Mouse (Mus musculus): ENCODE measurements around the gene Klk11. TPM values are rescaled to one million over a fixed set of nuclear protein-coding genes. Genes with fewer than 3 reads are reported as not detected.

Klk11 gene
- under 1 TPM in 1 of 2 experiments, not detected in 1; 0.20 TPM for total RNA-seq (2021)
- long read RNA-seq, experiment 1, result 0 reads
- long read RNA-seq, experiment 2, result 0 reads

GRCm38 (mm10) chr7:43774364-43774763 is at the start of gene Klk11:
TSS of gene Klk11 (plus strand) at chr7:43774604.
- intact Hi-C loops (cut with DNase I), result no loop called here
- no peak for DNase-seq

GRCm38 (mm10) chr7:43747788-43748187 is 26.6 kb upstream of the Klk11 start:
- intact Hi-C loops (cut with DNase I), result no loop called here
- DNase-seq, result peak in 1 of 2 experiments; percentile 18

GRCm38 (mm10) chr7:43752806-43753205 is 21.6 kb upstream of the Klk11 start:
- intact Hi-C loops (cut with DNase I), result no loop called here
- DNase-seq, result no peak

- DNase-seq, result no peak
- intact Hi-C loops (cut with DNase I), result no loop called here
Measured at GRCm38 (mm10) chr7:43766484-43766883, 7.9 kb upstream of the Klk11 start.

- intact Hi-C loops (cut with DNase I), result no loop called here
- no peak for DNase-seq
Measured at GRCm38 (mm10) chr7:43768597-43768996, 5.8 kb upstream of the Klk11 start, which contains the start of gene Klk12. TSS of gene Klk12 (plus strand) at chr7:43768897.

- no peak for DNase-seq
- intact Hi-C loops (cut with DNase I), result no loop called here
Measured at GRCm38 (mm10) chr7:43769636-43770035, 4.8 kb upstream of the Klk11 start.

GRCm38 (mm10) chr7:43770701-43771100 is 3.7 kb upstream of the Klk11 start:
- DNase-seq, result no peak
- intact Hi-C loops (cut with DNase I), result no loop called here

- intact Hi-C loops (cut with DNase I), result no loop called here
- no peak for DNase-seq
Measured at GRCm38 (mm10) chr7:43771916-43772315, 2.5 kb upstream of the Klk11 start.

- no peak for DNase-seq
- intact Hi-C loops (cut with DNase I), result no loop called here
Measured at GRCm38 (mm10) chr7:43772901-43773300, 1.5 kb upstream of the Klk11 start.

GRCm38 (mm10) chr7:43774802-43775201 is 398 bp downstream of the Klk11 start:
- intact Hi-C loops (cut with DNase I), result no loop called here
- DNase-seq, result no peak

GRCm38 (mm10) chr7:43775311-43776057 is 1.1 kb downstream of the Klk11 start:
- intact Hi-C loops (cut with DNase I), result no loop called here
- no peak for DNase-seq

- intact Hi-C loops (cut with DNase I), result no loop called here
- no peak for DNase-seq
Measured at GRCm38 (mm10) chr7:43776506-43776905, 2.1 kb downstream of the Klk11 start.

GRCm38 (mm10) chr7:43777423-43777822 is 3.0 kb downstream of the Klk11 start:
- intact Hi-C loops (cut with DNase I), result no loop called here
- DNase-seq, result no peak

GRCm38 (mm10) chr7:43778176-43778970 is 4.0 kb downstream of the Klk11 start:
- DNase-seq, result no peak
- intact Hi-C loops (cut with DNase I), result no loop called here

- DNase-seq, result no peak
- intact Hi-C loops (cut with DNase I), result loop anchor here (5.0 kb wide), 1 partner anchor 98 kb away; no protein-coding TSS in a partner anchor
Measured at GRCm38 (mm10) chr7:43780241-43780640, 5.8 kb downstream of the Klk11 start.

- intact Hi-C loops (cut with DNase I), result loop anchor here (5.0 kb wide), 1 partner anchor 98 kb away; no protein-coding TSS in a partner anchor
- no peak for DNase-seq
Measured at GRCm38 (mm10) chr7:43780746-43781145, 6.3 kb downstream of the Klk11 start, which contains the start of gene Klk10. TSS of gene Klk10 (plus strand) at chr7:43781035.

- intact Hi-C loops (cut with DNase I), result loop anchor here (5.0 kb wide), 1 partner anchor 99 kb away; no protein-coding TSS in a partner anchor
- DNase-seq, result no peak
Measured at GRCm38 (mm10) chr7:43781541-43781940, 7.1 kb downstream of the Klk11 start.

- peak; percentile 60 to 75 for DNase-seq
- intact Hi-C loops (cut with DNase I), result loop anchor here (5.0 kb wide), 1 partner anchor 100 kb away; no protein-coding TSS in a partner anchor
Measured at GRCm38 (mm10) chr7:43782275-43783265, 8.2 kb downstream of the Klk11 start.

- DNase-seq, result no peak
- intact Hi-C loops (cut with DNase I), result no loop called here
Measured at GRCm38 (mm10) chr7:43785286-43785685, 10.9 kb downstream of the Klk11 start.

- no peak for DNase-seq
- intact Hi-C loops (cut with DNase I), result no loop called here
Measured at GRCm38 (mm10) chr7:43788096-43788495, 13.7 kb downstream of the Klk11 start.

All from gastrocnemius, postnatal 36 days (tissue).